Mouse (Mus musculus) cortical plate, adult 2 months (tissue): ENCODE results near the gene Olfr1406. TPM values are rescaled to one million over a fixed set of nuclear protein-coding genes. Genes with fewer than 3 reads are reported as not detected.
"Not testable (repeated sequence)": the region's sequence is repeated elsewhere in the genome, so short reads cannot be mapped to it uniquely, and the experiment has no call there.

Source experiments
- H3K27ac ChIP-seq: fragments of 200-500 bp; 2 replicates; pipeline ENCODE4 v1.5.1; 2012; ENCODE audit warnings: low read length, control low read depth, inconsistent platforms; ENCODE audit not compliant: insufficient read depth
- H3K4me1 ChIP-seq: fragments of 200-500 bp; 2 replicates; pipeline ENCODE4 v1.6.1; 2011; ENCODE audit warnings: low read length; ENCODE audit not compliant: control insufficient read depth, insufficient read depth
- H3K4me3 ChIP-seq: fragments of 200-500 bp; 2 replicates; pipeline ENCODE4 v1.5.1; 2011; ENCODE audit warnings: mild to moderate bottlenecking, low read length, control low read depth; ENCODE audit not compliant: insufficient read depth
- CTCF ChIP-seq: fragments of 200-500 bp; IDR thresholded peaks from 2 replicates; pipeline ENCODE4 v1.5.1; 2011; ENCODE audit warnings: mild to moderate bottlenecking, control low read depth, low read length; ENCODE audit not compliant: insufficient read depth; ENCODE audit errors: extremely low read depth
- POLR2A ChIP-seq: fragments of 200-500 bp; IDR thresholded peaks from 2 replicates; pipeline ENCODE4 v1.6.1; 2011; ENCODE audit warnings: mild to moderate bottlenecking, low read length, control low read depth; ENCODE audit not compliant: insufficient read depth; ENCODE audit errors: extremely low read depth
- polyA plus RNA-seq: library from polyadenylated mRNA; depleted of rRNA; stranded (reverse); fragments of >200 nt; gene quantifications from 2 replicates; pipeline ENCODE4 v1.2.3, GENCODE M21; 2012; rRNA removed

The Olfr1406 gene
- not detected in 2 replicates for polyA plus RNA-seq

- TF ChIP-seq CTCF (no peak), POLR2A (no peak)
- no peak within 1 kb of the TSS for H3K4me3 ChIP-seq
- H3K27ac ChIP-seq, result no peak within 1 kb of the TSS
- H3K4me1 ChIP-seq, result no peaks in the 10 kb centered on the region
Observed at GRCm38 (mm10) chr1:173190540-173190939, at the start of gene Olfr1406. TSS of gene Olfr1406 (minus strand) at chr1:173190640.

DNA sequence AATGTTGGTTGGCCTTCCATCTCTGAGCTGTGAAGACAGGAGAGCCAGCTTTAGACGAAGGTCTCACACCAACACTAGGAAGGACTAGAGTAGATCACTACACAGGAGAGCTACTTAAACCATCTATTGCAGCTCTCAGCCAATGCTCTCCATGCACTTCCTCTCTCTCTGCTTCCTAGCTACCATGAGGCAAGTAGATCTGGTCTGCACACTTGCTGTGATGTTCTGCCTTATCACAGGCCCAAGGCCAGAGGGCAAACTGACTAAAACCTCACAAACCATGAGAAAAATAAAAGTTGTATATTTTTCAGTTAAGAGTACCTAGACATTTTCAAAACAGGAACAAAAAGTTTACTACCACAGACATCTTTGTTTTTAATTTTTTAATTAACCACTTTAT, 46.6 kb upstream of the Olfr1406 start:
- H3K4me3 ChIP-seq, result not testable (repeated sequence)

GRCm38 (mm10) chr1:173227081-173227480, 36.6 kb upstream of the Olfr1406 start, which contains the start of gene Fcer1a:
TSS of gene Fcer1a (minus strand) at chr1:173227214.
- Histone ChIP-seq H3K4me1 (no peaks in the 10 kb centered on the region), H3K27ac (no peak within 1 kb of the TSS), H3K4me3 (no peak within 1 kb of the TSS)
- TF ChIP-seq CTCF (no peak), POLR2A (no peak)

More for the DNA sequence above, 46.6 kb upstream of the Olfr1406 start:
- not testable (repeated sequence) for H3K4me1 ChIP-seq, H3K27ac ChIP-seq

- H3K4me1 ChIP-seq, result no peaks in the 10 kb centered on the region
- no peak for TF ChIP-seq CTCF
- no peak for TF ChIP-seq POLR2A
Observed at GRCm38 (mm10) chr1:173216481-173216880, 26.0 kb upstream of the Olfr1406 start.

GRCm38 (mm10) chr1:173212092-173212491, 21.7 kb upstream of the Olfr1406 start, which contains the start of gene Olfr1404:
TSS of gene Olfr1404 (plus strand) at chr1:173212392.
- no peak within 1 kb of the TSS for H3K27ac ChIP-seq
- H3K4me1 ChIP-seq, result no peaks in the 10 kb centered on the region
- no peak within 1 kb of the TSS for H3K4me3 ChIP-seq
- TF ChIP-seq CTCF (no peak), POLR2A (no peak)

More at GRCm38 (mm10) chr1:173216481-173216880, 26.0 kb upstream of the Olfr1406 start:
- Histone ChIP-seq H3K4me3 (no peak overlapping the region), H3K27ac (no peak overlapping the region)

DNA sequence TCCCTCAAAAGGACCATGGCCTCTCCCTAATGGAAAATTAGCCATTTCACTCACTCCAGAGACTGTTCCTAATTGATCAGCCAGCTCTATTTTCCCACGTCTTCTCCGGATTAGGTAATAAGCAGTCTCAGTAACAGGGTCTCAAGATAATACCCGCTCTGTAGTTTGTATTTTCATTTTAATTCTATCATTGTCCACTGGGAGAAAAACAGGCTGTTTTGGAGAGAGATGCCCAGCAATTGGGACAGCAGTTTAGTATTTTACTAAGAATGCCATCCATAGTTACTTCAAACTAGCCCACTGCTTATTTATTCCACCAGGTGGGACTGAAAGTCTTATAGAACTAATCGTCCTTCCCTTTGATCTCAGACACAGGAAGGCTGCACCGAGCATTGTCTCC, 7.1 kb upstream of the Olfr1406 start, which contains the start of gene Olfr218:
TSS of gene Olfr218 (plus strand) at position 301 of the 400 bp plus-strand sequence.
- Histone ChIP-seq H3K4me3 (no peak within 1 kb of the TSS), H3K27ac (no peak within 1 kb of the TSS), H3K4me1 (no peaks in the 10 kb centered on the region)
- TF ChIP-seq POLR2A (no peak), CTCF (no peak)

- Histone ChIP-seq H3K4me1 (no peaks in the 10 kb centered on the region), H3K27ac (no peak overlapping the region), H3K4me3 (no peak overlapping the region)
- TF ChIP-seq CTCF, result no peak
- TF ChIP-seq POLR2A, result no peak
Observed at GRCm38 (mm10) chr1:173196359-173196758, 5.9 kb upstream of the Olfr1406 start.

- no peaks in the 10 kb centered on the region for H3K4me1 ChIP-seq
- H3K4me3 ChIP-seq, result no peak overlapping the region
- no peak for TF ChIP-seq CTCF
- no peak for TF ChIP-seq POLR2A
- H3K27ac ChIP-seq, result no peak overlapping the region
Observed at GRCm38 (mm10) chr1:173192059-173192458, 1.6 kb upstream of the Olfr1406 start.

DNA sequence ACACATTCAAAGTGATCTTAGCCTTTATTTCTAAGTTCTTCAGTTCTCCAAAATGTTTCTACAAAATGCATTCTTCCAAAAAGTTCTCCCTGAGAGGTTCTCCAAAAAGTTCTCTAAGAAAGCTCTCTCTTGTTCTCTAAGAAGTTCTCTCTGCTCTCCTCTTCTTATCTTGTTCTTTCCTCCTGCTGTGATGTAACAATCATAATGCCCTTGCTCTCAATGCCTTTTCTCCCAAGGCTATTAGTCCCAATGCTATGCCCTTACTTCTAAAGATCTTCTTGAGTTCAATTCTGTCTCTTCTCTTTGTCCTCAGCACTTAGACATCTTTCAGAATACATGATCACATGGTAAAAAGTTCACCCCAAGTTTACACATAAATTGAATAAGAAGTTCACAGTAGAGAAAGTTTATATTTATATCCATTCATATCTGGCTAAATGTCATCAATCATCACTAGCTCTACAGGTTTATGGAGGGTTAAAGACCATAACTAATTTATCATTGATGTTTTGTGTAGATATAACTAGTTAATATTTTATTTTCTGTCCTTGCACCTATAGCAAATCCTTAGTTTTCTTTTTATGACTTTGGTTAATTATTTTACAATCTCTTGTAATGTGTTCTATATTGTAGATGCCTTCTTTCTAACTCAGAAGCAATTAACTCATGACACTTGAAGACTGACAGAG, 16.1 kb downstream of the Olfr1406 start:
- no peak overlapping the region for H3K4me3 ChIP-seq
- no peaks in the 10 kb centered on the region for H3K4me1 ChIP-seq
- H3K27ac ChIP-seq, result no peak overlapping the region
- TF ChIP-seq POLR2A (no peak), CTCF (no peak)

- TF ChIP-seq POLR2A (no peak), CTCF (no peak)
- Histone ChIP-seq H3K27ac (no peak within 1 kb of the TSS), H3K4me3 (no peak within 1 kb of the TSS), H3K4me1 (no peaks in the 10 kb centered on the region)
Observed at GRCm38 (mm10) chr1:173137274-173137673, 53.2 kb downstream of the Olfr1406 start, which contains the start of gene Olfr1408. TSS of gene Olfr1408 (minus strand) at chr1:173137374.

Other genes with a start within 250 kb of the Olfr1406 start
- gene Olfr16, start 240.2 kb downstream of the Olfr1406 start, polyA plus RNA-seq, result not detected in 2 replicates
- not detected in 2 replicates for gene Olfr1408, start 53.3 kb downstream of the Olfr1406 start, polyA plus RNA-seq
- not detected in 2 replicates for gene Olfr218, start 7.2 kb upstream of the Olfr1406 start, polyA plus RNA-seq
- gene Olfr1404, start 21.8 kb upstream of the Olfr1406 start, polyA plus RNA-seq, result not detected in 2 replicates
- gene Fcer1a, start 36.6 kb upstream of the Olfr1406 start, polyA plus RNA-seq, result not detected in 2 replicates
- gene Olfr418, start 75.4 kb upstream of the Olfr1406 start, polyA plus RNA-seq, result not detected in 2 replicates
- not detected in 2 replicates for gene Mptx2, start 87.1 kb upstream of the Olfr1406 start, polyA plus RNA-seq
- 105 and 115 TPM in 2 replicates for gene Ackr1, start 143.1 kb upstream of the Olfr1406 start, polyA plus RNA-seq
- 3.4 and 3.6 TPM in 2 replicates for gene Aim2, start 160.2 kb upstream of the Olfr1406 start, polyA plus RNA-seq
- 404 and 407 TPM in 2 replicates for gene Cadm3, start 177.1 kb upstream of the Olfr1406 start, polyA plus RNA-seq